Mouse (Mus musculus): ENCODE data around the gene Sema4f. TPM values are rescaled to one million over a fixed set of nuclear protein-coding genes. Genes with fewer than 3 reads are reported as not detected.

Gene Sema4f
- polyA plus RNA-seq, 1 experiment, result not detected

DNA sequence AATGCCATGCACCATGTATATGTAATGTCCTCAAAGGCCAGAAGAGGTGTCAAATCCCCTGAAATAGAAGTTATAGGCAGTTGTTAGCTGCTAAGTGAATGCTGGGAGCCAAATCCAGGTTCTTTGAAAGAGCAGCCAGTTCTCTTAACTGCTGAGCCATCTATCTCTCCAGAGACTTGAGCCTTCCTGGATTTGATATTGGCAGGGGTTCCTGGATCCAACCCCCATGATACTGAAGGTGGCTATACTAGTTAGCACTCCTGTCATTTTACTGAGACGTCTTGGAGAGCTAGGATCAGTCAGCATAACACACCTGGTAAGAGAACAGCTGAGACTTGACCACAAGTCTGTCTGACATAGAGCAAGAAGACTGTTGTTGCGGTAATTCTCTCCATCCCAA is 54.1 kb downstream of the Sema4f start:
- 85% methylated on average over 2 of the region's 2 CpGs for WGBS
- no peak overlapping the region for H3K27ac ChIP-seq (ENCODE audit: insufficient read depth, low read depth, low read length)
- no peak for TF ChIP-seq CTCF (IDR thresholded peaks at IDR 0.05; ENCODE audit: insufficient read depth, low read depth, low read length)
- TF ChIP-seq POLR2A (IDR thresholded peaks at IDR 0.05; ENCODE audit: insufficient read depth, low read depth, low read length), result no peak
- no peak overlapping the region for H3K4me3 ChIP-seq (ENCODE audit: insufficient read depth, low read depth, low read length)
- no peaks in the 10 kb centered on the region for H3K4me1 ChIP-seq (ENCODE audit: control insufficient read depth, insufficient read depth, low read length)

DNA sequence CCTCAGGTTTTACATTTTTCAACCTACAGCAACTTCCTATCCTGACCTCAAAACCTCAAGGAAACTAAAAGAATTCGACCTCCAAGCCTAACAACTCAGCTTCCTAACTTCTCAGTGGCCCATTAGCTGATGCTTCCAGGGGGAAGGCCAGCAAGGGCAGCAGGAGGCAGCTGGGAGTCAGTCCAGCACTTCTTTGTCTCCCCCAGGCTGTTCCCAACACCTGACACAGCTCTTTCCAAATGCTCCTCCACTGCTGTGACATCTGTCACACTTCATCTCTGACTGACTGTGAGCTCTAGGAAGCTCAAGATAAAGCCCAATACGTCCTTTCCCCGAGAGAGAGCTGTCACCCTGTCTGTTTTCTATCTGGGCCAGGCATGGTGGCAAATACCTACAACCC is 55.0 kb downstream of the Sema4f start:
- TF ChIP-seq POLR2A (IDR thresholded peaks at IDR 0.05; ENCODE audit: insufficient read depth, low read depth, low read length) (no peak), CTCF (IDR thresholded peaks at IDR 0.05; ENCODE audit: insufficient read depth, low read depth, low read length) (no peak)
- no peak overlapping the region for H3K4me3 ChIP-seq (ENCODE audit: insufficient read depth, low read depth, low read length)
- no peak overlapping the region for H3K27ac ChIP-seq (ENCODE audit: insufficient read depth, low read depth, low read length)
- H3K4me1 ChIP-seq (ENCODE audit: control insufficient read depth, insufficient read depth, low read length), result no peaks in the 10 kb centered on the region
- 53% methylated on average over 3 of the region's 3 CpGs for WGBS

DNA sequence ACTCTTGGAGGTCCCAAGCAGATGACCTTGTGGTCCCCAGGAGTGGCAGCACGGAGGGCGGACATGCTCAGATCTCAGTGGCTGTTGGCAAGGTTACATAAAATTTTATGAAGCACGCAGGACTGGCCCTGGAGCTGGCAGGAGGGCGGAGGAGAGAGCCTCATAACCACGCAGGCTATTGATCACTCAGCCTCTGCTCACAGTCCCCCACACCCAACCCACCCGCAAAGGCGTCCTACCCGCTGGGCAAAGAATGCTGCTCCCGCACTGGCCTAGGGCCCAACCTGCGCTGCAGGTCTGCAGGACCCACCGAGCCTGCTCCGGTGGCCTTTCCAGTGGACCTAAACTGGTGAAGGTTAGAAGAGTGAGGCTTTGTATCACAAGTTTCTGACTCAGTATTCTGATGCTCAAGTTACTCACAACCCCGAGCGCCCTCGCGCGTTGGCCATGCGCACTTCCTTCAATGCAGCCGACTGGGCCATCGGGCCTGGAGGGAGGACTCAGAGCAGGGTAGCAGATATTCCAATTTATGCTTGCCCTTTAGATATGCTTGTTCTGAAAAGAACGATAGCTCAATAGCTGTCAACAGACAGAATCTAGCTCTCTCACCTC is 58.0 kb downstream of the Sema4f start:
- no peaks in the 10 kb centered on the region for H3K4me1 ChIP-seq (ENCODE audit: control insufficient read depth, insufficient read depth, low read length)
- no peak overlapping the region for H3K4me3 ChIP-seq (ENCODE audit: insufficient read depth, low read depth, low read length)
- TF ChIP-seq POLR2A (IDR thresholded peaks at IDR 0.05; ENCODE audit: insufficient read depth, low read depth, low read length) (no peak), CTCF (IDR thresholded peaks at IDR 0.05; ENCODE audit: insufficient read depth, low read depth, low read length) (no peak)
- no peak overlapping the region for H3K27ac ChIP-seq (ENCODE audit: insufficient read depth, low read depth, low read length)
- 59% methylated on average over 21 of the region's 21 CpGs for WGBS

DNA sequence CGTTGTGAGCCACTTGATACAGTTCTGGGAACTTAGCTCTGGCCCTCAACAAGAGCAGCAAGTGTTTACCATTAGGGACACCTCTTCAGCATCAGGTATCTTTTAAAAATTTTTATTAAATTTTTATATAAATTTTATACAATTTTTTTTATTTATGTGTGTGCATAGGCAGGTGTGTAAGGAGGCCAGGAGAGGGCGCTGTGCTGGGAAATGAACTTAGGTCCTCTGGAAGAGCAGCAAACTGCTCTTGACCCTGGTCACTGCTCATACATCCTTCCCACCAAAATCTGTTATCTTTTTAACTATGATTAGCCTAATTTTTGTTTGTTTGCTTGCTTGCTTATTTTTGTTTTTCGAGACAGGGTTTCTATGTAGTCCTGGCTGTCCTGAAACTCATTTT is 58.8 kb downstream of the Sema4f start:
- Histone ChIP-seq H3K4me1 (ENCODE audit: control insufficient read depth, insufficient read depth, low read length) (no peaks in the 10 kb centered on the region), H3K27ac (ENCODE audit: insufficient read depth, low read depth, low read length) (no peak overlapping the region), H3K4me3 (ENCODE audit: insufficient read depth, low read depth, low read length) (no peak overlapping the region)
- 88% methylated on average over 3 of the region's 3 CpGs for WGBS
- no peak for TF ChIP-seq POLR2A (IDR thresholded peaks at IDR 0.05; ENCODE audit: insufficient read depth, low read depth, low read length)
- TF ChIP-seq CTCF (IDR thresholded peaks at IDR 0.05; ENCODE audit: insufficient read depth, low read depth, low read length), result no peak

DNA sequence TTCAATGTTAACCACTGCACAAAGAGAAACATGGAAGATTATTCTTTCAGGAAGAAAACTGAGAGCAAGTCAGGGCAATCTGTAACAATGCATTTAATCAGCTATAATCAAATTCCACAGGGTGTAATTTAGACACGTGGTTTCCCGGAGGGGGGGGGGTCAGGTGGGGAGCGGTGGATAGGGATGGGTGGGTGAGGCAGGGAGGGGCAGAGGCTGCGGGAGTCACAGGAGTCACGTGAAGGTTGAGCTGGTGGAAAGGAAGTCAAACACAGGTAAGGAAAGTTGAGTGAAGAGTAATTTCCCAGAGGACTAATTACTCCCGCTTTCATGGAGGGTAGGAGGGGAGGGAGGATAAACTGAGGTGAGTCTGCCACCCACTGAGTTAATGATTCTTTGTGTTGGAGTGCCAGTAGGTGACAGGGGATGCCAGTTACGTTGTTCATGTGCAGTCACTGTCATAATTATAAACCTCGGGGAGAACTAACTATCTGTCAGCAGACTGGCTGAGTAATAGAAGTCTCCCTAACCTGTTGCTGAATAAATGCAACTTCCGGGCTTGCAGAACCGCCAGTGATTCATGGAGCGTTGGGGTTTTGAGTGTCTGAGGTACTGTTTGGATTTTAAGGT is 60.0 kb downstream of the Sema4f start:
- Histone ChIP-seq H3K27ac (ENCODE audit: insufficient read depth, low read depth, low read length) (no peak overlapping the region), H3K4me3 (ENCODE audit: insufficient read depth, low read depth, low read length) (no peak overlapping the region), H3K4me1 (ENCODE audit: control insufficient read depth, insufficient read depth, low read length) (no peaks in the 10 kb centered on the region)
- TF ChIP-seq CTCF (IDR thresholded peaks at IDR 0.05; ENCODE audit: insufficient read depth, low read depth, low read length) (no peak), POLR2A (IDR thresholded peaks at IDR 0.05; ENCODE audit: insufficient read depth, low read depth, low read length) (no peak)
- WGBS, result 42% methylated on average over 11 of the region's 11 CpGs

DNA sequence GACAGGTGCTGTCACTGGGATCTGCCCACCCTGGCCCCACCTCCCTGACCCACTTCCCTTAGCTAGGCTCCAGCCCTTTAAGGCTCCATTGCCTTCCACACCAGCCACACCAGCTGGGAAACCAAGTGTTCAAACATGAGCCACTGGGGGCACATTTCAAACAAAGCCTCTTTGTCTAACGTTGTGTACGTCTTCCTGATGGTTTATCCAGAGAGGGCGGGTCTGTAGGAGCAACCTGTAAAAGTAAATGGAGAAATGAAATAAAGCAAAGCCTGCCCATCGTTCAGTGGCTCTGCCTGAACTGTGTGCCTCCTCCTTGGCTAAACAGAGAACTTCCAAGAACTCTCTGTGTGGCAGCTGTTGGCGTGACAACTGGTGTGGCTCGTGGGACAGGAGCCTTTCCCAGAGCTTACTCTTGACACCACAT is 64.0 kb downstream of the Sema4f start:
- TF ChIP-seq POLR2A (IDR thresholded peaks at IDR 0.05; ENCODE audit: insufficient read depth, low read depth, low read length) (no peak), CTCF (IDR thresholded peaks at IDR 0.05; ENCODE audit: insufficient read depth, low read depth, low read length) (no peak)
- WGBS, result 51% methylated on average over 6 of the region's 6 CpGs
- no peak overlapping the region for H3K4me3 ChIP-seq (ENCODE audit: insufficient read depth, low read depth, low read length)
- no peak overlapping the region for H3K27ac ChIP-seq (ENCODE audit: insufficient read depth, low read depth, low read length)
- no peaks in the 10 kb centered on the region for H3K4me1 ChIP-seq (ENCODE audit: control insufficient read depth, insufficient read depth, low read length)

DNA sequence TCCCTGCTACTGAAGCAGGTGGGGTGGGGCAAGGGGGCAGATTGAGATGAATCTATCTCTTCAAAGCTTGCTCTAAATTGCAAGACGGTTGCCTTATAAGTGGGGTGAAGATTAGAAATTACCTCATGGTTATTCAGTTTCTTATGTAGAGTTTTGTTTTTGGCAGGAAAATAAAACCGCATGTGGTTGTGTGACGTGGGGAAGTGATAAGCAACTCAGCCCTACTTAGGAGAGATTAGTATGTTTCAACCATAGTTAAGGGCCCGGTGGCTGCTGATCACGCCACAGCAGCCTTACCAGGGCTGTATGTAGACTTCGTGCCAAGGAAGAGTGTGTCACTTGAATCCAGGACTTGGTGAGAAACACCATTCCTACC is 67.2 kb downstream of the Sema4f start:
- H3K4me1 ChIP-seq (ENCODE audit: control insufficient read depth, insufficient read depth, low read length), result no peaks in the 10 kb centered on the region
- no peak for TF ChIP-seq CTCF (IDR thresholded peaks at IDR 0.05; ENCODE audit: insufficient read depth, low read depth, low read length)
- TF ChIP-seq POLR2A (IDR thresholded peaks at IDR 0.05; ENCODE audit: insufficient read depth, low read depth, low read length), result no peak
- H3K4me3 ChIP-seq (ENCODE audit: insufficient read depth, low read depth, low read length), result no peak overlapping the region
- 89% methylated on average over 6 of the region's 6 CpGs for WGBS
- H3K27ac ChIP-seq (ENCODE audit: insufficient read depth, low read depth, low read length), result no peak overlapping the region

DNA sequence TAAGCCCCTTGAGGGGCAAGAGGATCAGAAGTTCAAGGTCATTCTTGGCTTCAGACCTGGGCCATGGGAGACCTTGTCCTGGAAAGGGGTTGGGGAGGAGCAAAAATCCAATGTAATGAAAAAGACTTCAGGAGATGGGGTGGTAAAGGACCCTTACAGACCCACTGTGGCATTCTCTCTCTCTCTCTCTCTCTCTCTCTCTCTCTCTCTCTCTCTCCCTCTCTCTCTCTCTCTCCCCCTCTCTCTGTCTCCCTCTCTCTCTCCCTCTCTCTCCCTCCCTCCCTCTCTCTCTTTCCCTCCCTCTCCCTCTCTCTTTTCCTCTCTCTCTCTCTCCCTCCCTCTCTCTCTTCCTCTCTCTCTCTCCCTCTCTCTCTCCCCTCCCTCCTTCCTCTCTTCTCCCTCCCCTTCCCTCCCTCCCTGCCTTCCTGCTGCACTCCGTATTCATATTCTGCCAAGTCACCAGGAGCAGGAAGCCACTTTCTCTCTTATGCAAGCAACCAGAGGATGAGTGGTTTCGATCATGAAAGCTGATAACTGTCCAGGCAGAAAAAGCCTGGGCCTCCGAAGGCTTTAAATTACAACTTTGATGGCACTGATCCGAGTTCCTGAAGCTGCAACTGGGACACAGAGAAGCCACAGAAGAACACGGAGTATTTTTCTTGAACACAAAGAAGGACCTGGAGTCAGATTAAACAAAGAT is 67.8 kb downstream of the Sema4f start:
- no peaks in the 10 kb centered on the region for H3K4me1 ChIP-seq (ENCODE audit: control insufficient read depth, insufficient read depth, low read length)
- 39% methylated on average over 5 of the region's 5 CpGs for whole genome bisulfite sequencing
- no peak for TF ChIP-seq CTCF (IDR thresholded peaks at IDR 0.05; ENCODE audit: insufficient read depth, low read depth, low read length)
- no peak for TF ChIP-seq POLR2A (IDR thresholded peaks at IDR 0.05; ENCODE audit: insufficient read depth, low read depth, low read length)

DNA sequence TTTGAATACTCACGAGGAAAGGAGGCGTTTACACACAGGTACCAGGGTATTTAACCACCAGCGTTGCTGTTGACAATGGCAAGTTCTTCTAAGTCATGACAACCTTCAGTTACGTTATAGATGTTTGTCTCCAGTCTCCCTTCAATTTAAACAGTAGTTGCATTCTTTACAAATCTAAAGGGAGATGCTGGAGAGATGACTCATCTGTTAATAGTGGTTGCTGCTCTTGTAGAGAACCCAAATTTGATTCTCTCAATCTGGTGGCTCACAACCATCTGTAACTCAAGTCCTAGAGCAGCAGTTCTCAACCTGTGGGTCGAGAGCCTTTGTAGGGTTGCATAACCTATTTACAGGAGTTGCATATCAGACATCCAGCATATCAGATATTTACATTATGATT is 71.1 kb downstream of the Sema4f start:
- WGBS, result 57% methylated on average over 5 of the region's 5 CpGs
- H3K4me3 ChIP-seq (ENCODE audit: insufficient read depth, low read depth, low read length), result no peak overlapping the region
- TF ChIP-seq POLR2A (IDR thresholded peaks at IDR 0.05; ENCODE audit: insufficient read depth, low read depth, low read length) (no peak), CTCF (IDR thresholded peaks at IDR 0.05; ENCODE audit: insufficient read depth, low read depth, low read length) (no peak)
- no peak overlapping the region for H3K27ac ChIP-seq (ENCODE audit: insufficient read depth, low read depth, low read length)
- no peaks in the 10 kb centered on the region for H3K4me1 ChIP-seq (ENCODE audit: control insufficient read depth, insufficient read depth, low read length)

More for the DNA sequence above, 67.8 kb downstream of the Sema4f start:
- Histone ChIP-seq H3K4me3 (ENCODE audit: insufficient read depth, low read depth, low read length) (no peak overlapping the region), H3K27ac (ENCODE audit: insufficient read depth, low read depth, low read length) (no peak overlapping the region)
